Mouse (Mus musculus) stomach, adult 2 months (tissue): ENCODE results near the gene Glmn. TPM values are rescaled to one million over a fixed set of nuclear protein-coding genes. Genes with fewer than 3 reads are reported as not detected.

Source experiments
- polyA plus RNA-seq: library from polyadenylated mRNA; depleted of rRNA; stranded (reverse); fragments of >200 nt; gene quantifications from 2 replicates; pipeline ENCODE4 v1.2.3, GENCODE M21; 2012; rRNA removed

Gene Glmn
- polyA plus RNA-seq, result 0.16 and 0.35 TPM in 2 replicates

GRCm38 (mm10) chr5:107597301-107598077 lies at the start of gene Glmn, which contains the start of gene Rpap2:
Gene Glmn, minus strand, starts transcription at chr5:107597888.
Gene Rpap2, plus strand, starts transcription at chr5:107597373.

GRCm38 (mm10) chr5:107534581-107534980 lies 63.1 kb downstream of the Glmn start, which contains the start of gene 1700028K03Rik:
Gene 1700028K03Rik, plus strand, starts transcription at chr5:107534709.

GRCm38 (mm10) chr5:107507321-107507720 lies 90.4 kb downstream of the Glmn start, which contains the start of gene Gm42669:
Gene Gm42669, plus strand, starts transcription at chr5:107507621.

Other genes with a start within 250 kb of the Glmn start
- 3.9 and 6.7 TPM in 2 replicates for gene Ephx4, start 195.2 kb downstream of the Glmn start, polyA plus RNA-seq
- not detected in 2 replicates for gene Lpcat2b, start 166.3 kb downstream of the Glmn start, polyA plus RNA-seq
- gene Btbd8, start 159.9 kb downstream of the Glmn start, polyA plus RNA-seq, result 0.15 and 0.21 TPM in 2 replicates
- gene Gm42669, start 90.3 kb downstream of the Glmn start, polyA plus RNA-seq, result not detected in 2 replicates
- gene 1700028K03Rik, start 63.2 kb downstream of the Glmn start, polyA plus RNA-seq, result 0.02 TPM in 1 of 2 replicates, not detected in the other
- 0.37 and 0.74 TPM in 2 replicates for gene Rpap2, start 515 bp downstream of the Glmn start, polyA plus RNA-seq
- gene Gfi1, start 128.1 kb upstream of the Glmn start, polyA plus RNA-seq, result 0.12 and 0.34 TPM in 2 replicates
- gene Ube2d2b, start 232.2 kb upstream of the Glmn start, polyA plus RNA-seq, result not detected in 2 replicates